Mouse (Mus musculus) liver, postnatal 0 days (tissue): Measurements from ENCODE around the gene H1f0.

ENCODE experiments used
- CTCF ChIP-seq: sonication (generic); IDR thresholded peaks from 2 replicates; pipeline ENCODE4 v1.5.1; 2016; ENCODE audit warnings: antibody characterized with exemption, low read depth
- EP300 ChIP-seq: IDR thresholded peaks from 2 replicates; pipeline ENCODE4 v1.6.1; 2016; ENCODE audit warnings: antibody characterized with exemption, low read depth, mild to moderate bottlenecking

DNA sequence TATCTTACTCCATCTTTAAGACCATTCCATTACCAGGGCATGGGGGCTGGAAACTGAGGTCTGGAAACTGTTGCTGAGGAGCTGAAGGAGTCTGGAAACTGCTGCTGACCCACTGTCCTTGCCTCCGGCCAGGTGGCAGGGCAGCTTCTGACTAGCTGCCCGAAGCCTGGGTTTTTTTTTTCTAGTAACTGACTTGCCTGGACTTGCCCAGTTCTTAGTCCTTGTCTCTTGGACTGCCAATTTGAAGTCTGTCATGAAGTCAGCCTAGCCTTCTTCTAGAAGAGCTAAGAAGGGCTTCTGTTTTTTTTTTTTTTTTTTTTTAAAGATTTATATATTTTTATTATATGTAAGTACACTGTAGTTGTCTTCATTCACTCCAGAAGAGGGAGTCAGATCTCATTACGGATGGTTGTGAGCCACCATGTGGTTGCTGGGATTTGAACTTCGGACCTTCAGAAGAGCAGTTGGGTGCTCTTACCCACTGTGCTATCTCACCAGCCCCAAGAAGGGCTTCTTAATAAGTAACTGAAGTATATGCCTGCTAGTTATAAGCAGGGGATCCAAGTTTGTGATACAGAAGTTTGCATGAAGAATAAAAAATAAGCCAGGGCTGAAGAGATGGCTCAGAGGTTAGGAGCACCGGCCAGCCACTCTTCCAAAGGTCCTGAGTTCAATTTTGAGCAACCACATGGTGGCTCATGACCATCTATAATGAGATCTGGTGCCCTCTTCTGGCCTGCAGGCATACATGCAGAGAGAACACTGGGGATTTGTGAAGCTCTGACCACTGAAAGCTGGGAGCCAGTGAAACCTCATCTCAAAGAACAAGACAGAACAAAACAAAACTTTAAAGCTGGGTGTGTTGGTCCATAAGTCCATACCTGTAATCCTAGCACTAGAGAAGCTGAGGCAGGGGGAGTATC is 43.1 kb downstream of the H1f0 start:
- peak; percentile 88 for TF ChIP-seq CTCF
- no peak for TF ChIP-seq EP300
